Mouse (Mus musculus) mature B cell (primary cell): ENCODE data around the gene Atad5.
"Not testable (repeated sequence)": the region's sequence is repeated elsewhere in the genome, so short reads cannot be mapped to it uniquely, and the experiment has no call there.

ENCODE experiments used
- in situ Hi-C: fragments of 300-500 bp; cut with MboI; formaldehyde crosslinking; loops from 2 replicates; pipeline ENCODE4 v1.14.3; 2019

The Atad5 gene

DNA sequence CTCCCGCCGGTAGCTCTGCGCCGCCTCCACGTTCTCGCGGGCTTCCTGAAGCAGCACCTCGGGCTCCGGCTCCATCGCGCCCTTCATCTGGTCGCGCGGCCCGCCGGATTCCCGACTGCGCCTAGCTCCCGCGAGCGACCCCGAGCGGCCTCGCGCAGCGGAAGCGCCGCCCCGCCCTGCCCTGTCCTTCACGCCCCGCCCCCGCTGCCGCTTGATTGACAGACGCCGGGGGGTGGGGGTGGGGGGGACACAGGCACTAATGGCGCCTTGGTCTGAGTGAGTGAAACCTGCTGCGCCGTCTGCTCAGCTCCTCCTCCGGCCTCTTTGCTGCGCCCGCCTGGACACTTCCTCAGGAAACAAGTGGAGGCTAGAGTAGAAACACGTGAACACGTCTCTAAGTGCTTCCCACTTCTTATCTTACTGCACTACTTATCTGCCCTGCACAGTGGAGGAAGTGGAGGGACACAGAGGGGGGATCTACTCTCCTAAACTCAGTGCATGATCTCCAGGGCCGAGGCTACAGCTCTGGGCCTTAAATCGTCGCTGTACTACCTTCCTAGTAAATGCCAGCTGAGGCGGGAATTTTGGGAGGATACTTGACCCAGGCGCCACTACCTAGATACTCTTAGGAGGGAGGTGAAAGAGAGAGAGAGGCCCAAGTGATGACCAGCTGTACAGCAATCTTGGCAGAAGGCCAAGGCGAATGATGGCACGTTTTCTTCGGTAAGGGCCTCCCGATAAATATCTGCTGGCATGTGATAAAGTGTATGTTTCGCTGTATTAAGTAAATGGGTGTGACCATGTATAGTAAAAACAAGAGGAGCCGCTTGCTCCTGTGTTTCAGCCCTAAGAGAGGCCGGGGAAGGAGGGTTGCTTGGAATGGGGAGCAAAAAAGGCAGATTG is 8.1 kb upstream of the Atad5 start, which contains the start of gene Crlf3:
Gene Crlf3, minus strand, starts transcription at position 166 of the 903 bp plus-strand sequence.
- in situ Hi-C loops, result no loop called here

DNA sequence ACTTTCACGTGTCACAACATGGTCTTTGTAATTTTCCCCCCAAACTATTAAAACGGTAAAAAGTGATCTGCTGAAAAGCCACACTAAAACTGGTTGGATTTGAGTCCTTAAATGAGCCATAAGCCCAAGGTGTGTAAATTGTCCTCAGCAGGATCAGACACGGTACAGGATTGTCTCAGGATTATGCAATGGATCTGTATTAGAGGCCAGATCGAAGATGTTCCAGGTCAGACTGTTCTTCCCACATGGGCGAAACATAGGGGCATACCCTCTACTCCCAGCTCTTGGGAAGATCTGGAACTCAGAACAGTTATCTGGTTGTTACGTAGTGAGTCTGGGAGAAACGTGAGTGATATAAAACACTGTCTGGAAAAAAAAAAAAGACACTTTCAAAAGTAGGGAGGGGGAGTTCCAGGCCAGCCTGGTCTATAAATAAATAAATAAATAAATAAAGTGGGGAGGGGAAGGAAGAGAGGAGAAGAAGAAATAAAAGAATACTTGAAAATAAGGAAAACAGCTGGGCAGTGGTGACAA is 7.3 kb upstream of the Atad5 start:
- in situ Hi-C loops, result no loop called here

DNA sequence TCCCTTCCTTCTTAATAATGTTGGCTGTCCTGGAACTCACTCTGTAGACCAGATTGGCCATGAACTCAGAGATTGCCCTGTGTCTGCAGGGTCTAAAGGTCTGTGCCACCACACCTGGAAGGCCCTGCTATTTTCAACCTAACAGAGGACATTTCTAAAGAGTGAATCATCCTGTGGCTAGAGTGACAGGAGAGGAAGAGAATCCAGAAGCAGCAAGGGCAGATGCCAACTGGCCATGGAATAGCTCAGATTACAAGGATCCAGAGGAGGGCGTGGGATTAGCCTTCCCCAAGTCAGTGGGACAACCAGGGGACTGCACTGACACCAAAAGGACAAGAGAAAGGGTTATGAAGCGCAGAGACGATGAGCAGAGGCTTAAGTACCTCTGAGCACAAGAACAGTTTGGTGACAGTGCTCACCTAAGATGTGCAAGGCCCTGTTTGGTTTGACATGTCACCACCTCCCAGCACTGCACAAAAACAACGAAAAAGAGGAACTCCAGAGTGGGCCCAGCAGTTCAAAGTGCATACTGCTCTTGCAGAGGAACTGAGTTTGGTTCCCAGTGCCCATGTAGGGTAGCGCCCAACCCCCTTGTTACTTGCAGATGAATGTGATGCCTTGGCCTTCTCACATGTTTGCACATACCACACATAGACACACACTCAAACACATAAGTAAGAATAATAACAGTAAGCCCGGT is 3.7 kb upstream of the Atad5 start:
- in situ Hi-C loops, result no loop called here

DNA sequence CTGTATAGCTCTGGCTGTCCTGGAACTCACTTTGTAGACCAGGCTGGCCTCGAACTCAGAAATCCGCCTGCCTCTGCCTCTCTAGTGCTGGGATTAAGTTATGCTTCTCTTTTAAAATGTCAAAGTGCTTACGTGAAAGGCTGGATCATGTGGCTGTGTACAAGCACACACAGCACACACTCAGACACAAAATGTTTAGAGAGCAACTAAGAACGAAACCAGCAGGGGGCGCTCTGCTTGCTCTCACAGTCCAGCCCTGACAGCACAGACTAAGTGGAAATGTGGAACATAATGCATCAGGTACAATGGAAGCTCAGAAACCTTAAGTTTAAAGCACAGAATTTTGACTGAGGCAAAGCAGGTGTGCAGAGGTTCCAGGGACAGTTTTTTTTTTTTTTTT is 2.4 kb upstream of the Atad5 start:
- in situ Hi-C loops, result no loop called here

DNA sequence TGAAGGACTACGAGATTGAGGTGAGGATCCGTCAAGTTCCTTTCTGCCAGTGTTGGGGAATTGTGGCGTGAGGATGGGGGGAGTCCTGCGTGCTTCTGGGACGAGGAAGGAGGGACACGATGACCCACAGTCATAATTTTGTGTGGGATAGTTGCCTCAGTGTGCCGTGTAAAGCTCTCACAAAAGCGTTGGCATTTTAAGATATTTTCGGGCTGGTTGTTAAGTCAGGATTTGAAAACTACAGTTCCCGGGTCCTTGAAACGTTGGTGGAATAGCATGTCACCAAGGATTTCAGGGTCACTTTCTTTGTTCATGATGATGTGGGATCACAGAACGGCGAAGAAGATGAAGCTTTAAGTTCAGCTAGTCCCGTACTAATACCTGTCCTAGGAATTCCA is 616 bp downstream of the Atad5 start:
- in situ Hi-C loops, result no loop called here

DNA sequence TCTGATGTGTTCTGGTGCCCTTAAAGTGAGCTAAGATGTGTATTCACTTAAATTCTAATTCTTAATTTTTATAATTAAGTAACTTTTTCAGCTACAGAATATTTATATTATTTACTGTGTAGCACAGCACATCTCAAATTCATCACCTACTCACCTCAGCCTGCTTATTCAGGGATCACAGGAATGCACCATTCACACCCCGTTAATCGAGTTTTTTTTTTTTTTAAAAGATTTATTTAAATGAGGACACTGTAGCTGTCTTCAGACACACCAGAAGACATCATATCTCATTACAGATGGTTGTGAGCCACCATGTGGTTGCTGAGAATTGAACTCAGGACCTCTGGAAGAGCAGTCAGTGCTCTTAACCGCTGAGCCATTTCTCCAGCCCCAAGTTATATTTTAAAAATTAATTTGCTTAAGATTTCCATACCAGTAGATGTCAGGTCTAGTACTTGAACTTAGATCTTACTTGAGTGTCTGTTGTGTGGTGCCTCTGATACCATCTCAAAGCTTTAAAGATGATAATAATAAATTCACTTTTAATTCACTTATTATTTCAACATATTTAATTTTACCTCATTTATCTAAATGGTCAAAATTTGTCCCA is 1.5 kb downstream of the Atad5 start:
- in situ Hi-C loops, result no loop called here

DNA sequence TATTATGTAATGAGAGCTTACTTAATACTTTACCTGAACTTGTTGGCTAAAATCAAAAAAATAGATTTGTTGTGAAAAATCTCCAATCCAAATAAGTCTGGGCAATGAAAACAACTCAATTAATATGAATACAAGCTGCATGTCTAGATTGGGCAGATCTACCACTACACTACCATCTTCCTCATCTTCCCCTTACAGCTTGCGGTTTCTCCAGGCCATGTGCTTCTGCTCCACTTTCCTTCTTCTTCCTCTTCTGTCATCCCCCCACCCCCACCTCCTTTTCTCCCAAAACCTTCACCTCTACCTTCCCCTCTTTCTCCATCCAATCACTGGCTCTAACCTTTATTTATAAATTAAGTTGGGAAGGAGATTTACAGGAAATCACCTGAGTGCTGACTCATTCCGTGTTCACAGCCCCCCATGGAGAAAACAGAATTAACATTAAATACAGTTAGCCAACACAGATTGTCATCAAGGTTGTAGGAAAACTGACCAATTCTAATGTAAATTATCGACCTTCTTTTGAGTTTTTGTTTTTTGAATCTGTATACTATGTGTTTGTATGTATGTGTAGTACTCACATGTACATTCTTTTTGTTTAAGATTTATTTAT is 9.3 kb downstream of the Atad5 start:
- in situ Hi-C loops, result no loop called here

DNA sequence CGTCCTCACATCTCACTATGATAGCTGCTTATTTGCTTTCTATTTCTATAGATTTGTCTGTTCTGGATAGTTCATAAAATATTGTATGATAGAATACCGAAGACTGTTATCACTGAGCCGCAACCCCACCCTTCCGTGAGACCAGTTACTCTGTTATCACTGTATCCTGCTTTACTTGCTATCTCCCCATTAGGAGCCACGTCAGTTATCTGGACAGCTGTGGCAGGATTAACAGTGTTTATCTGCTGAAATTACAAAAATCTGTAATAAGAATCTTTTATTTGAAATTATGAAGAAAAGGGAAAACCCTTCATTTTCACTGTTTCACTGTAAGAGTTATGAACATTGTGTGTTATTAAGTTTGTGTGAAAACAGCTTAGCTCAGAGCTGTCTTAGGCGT is 12.1 kb downstream of the Atad5 start:
- in situ Hi-C loops, result no loop called here

DNA sequence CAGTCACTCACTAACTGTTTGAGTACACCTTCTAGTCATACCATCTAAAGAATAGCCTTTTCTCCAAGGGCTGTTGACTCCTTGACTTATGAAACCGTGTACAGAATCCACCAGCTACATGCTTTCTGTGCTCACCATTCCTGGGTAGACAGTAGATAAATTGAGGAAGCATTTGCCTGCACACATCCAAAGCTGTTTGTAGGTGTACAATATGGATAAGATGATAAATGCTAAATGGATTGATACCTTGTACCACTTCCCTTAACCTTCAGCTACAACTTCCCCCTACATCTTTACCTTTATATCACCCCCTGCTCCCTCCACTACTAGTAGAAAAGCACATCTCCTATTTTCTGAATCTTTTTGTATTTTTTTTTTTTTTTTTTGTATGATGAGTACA is 15.2 kb downstream of the Atad5 start:
- in situ Hi-C loops, result no loop called here

DNA sequence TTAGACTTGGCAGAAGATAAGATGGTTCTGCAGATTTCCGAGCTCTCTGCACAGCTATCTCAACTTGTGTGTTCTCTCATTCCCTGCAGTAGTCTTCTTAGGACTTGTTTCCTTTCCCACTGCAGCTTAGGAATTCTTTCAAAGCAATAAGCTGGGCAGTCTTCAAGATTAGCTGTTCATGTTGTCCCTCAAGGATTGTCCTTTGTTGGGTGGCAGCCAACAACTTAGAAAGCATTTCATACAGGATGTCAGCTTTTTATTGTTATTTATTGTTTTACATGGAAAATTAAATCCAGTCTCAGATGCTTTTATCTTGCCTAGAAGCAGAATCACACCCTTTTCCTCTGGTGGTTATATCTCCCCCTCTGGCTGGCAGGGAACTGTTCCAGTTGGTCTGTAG is 27.2 kb downstream of the Atad5 start:
- in situ Hi-C loops, result no loop called here

DNA sequence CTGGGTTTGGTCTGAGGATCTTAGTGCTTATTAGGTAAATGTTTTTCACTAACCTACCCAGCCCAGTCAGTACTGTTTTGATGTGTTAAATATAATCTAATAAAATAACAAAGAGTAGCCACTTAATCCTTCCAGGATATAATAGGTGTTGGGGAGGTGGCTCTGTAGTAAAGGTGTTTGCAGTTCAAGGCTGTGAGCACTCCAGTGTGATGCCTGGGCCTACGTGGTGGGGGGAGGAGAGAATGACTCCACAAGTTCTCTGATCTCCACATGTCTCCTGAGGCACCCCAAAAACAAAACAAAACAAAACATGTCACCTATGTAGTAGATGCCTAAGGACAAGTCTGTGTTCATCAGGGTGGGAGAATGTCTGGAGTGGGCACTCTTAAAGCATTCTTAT is 42.9 kb downstream of the Atad5 start:
- in situ Hi-C loops, result no loop called here

DNA sequence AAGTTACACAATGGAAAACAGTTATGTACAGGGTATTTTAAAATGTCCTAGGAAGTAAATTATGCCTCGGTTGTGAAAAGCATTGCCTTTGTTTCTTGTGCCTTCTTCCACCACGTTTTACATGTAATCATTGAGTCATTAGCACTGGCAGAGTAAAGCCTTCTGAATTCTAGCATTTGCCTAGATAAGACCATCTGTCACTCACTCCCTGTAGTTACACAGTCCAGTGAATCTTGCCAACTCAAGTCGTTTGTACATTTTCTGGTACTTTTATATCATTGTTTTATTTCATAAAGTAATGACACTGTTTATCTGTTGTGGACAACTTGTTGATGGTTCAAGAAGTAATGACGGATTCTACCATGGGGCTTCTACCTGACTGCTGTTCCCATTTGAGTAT is 45.5 kb downstream of the Atad5 start:
- in situ Hi-C loops, result no loop called here

DNA sequence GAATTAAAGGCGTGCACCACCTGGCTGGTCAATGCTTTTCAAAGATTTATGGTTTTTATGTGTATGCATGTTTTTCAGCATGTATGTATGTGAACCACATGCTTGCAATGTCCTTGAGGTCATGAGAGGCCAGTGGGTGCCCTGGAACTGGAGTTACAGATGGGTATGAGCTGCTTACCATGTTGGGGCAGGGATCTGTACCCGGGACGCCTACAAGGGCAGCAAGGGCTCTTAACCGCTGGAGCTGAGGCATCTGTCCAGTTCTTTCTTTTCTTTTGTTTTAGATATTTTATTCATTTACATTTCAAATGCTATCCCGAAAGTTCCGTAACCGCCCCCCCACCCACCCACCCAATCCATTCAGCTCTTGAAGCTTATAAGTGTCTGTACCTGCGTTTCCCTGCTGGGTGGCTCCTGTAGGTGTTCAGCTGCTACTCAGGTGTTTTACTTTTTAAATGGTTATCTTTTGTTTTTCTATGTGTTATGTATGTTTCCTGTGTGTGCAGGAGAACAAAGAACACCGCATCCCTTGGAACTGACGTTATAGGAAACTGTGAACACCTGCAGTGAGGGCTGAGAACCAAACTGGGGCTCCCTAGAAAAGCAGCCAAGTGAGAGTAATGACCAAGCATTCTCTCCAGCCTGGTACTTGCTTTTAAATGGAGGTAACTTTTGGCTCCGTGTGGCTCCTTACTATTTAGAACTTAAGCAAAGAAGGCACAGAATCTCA is 46.9 kb downstream of the Atad5 start:
- in situ Hi-C loops, result no loop called here

DNA sequence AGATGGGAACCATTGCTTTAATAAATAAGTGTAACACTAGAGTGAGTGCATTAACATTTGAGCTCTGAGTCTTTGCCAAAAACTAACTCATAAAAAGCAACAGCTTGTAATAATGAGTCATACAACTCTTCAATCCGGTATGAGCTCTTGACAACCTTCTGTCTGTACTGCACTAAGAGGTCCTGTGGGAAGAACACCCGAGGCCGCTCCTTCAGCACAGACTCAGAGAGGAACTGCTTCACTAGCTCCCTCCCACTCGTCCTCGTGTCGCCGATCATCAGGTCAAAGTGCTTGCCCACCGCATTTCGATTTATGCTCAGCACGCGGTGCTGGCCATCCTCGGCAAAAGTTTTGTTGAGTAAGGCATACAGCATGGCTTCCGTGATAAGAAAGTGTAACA is 47.6 kb downstream of the Atad5 start:
- in situ Hi-C loops, result no loop called here

DNA sequence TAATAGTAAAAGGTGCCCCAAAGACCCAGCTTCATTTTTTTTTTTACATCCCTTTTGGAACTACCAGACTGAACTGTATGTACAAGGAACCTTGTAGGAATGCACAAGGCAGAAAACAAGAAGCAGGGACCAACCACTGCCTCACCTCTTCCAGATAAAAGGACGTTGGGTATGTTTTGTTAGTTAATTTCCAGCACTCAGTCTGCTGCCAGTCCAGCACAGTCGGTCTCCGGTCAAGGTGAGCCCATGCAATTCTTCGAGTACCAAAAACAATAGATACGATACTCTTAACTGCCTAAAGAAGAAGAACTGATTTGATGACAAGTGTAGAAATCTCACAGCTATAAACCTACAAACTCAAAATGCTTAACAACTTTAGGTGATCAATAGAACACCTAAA is 48.6 kb downstream of the Atad5 start:
- in situ Hi-C loops, result no loop called here

DNA sequence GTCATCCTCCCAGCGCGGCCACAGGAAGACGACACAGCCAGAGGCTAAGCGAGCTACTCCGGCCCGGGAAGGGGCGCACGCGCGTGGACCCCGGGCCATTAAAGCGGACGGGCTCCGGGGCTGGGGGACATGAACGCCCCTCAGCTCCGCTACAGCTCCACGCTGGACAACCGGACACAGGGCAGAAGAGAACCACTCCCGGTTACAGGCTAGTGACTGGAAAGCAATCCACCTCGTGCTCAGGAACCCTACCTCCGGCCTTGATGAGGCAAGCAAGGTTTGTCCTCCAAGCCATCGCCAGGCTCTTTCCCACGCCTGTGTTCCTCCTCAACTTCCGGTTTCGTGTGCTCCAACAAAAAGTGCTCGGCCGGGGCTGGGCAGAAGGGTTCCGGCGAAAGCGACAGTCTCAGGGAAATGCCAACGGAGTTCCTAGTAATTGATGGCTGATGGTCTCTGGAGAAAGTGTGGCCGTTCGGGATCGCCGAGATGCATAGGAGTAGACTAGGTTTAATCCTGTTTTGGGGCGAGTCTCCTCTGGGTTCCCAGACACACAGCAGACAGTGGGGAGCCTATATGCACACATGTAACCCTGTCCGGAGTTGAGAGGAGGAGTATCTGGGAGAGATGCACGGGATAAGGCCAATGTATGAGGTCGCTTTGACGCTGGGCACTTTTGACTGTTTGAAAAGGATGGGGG is 52.8 kb downstream of the Atad5 start, which contains the start of gene Tefm:
Gene Tefm, minus strand, starts transcription at position 351 of the 697 bp plus-strand sequence.
- in situ Hi-C loops, result no loop called here

DNA sequence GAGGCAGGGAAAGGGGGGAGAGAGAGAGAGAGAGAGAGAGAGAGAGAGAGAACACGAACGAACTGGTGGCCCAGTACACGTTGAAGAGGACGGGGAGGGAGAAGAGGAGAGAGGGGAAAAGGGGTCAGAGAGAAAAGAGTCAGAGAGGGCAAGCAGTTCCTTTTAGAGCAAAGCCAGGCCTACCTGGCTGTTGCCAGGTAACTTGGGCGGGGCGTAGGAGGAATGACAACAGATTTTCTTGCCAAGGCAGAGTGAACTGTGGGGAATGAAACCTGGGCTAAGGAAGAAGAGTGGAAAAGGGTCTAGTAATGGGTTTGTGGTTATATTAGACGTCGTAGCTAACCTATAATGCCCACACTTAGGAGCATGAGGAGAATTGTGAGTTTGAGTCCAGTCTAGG is 53.7 kb downstream of the Atad5 start:
- in situ Hi-C loops, result no loop called here

DNA sequence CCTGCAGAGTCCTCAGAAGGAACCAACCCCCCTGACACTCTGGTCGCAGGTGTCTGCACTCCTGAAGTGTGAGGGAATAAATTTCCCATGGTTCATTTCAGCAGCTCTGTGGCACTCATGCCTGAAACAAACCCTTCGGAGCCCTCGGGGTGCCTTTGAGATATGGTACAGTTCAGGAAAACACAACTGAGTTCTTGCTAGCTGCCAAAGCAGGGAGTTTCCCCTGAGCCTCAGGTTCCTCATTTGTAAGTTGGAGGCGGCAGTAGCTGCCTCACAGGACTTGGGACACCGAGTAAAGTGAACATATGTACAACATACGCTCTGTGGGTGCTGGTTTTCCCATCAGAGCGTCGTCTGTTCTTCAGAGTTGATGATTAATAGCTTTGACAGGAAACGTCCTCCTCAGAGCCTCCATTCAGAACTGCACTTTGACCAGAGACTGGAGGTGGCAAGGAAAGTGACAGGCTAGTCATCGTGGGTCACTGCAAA is 56.6 kb downstream of the Atad5 start:
- in situ Hi-C loops, result no loop called here

DNA sequence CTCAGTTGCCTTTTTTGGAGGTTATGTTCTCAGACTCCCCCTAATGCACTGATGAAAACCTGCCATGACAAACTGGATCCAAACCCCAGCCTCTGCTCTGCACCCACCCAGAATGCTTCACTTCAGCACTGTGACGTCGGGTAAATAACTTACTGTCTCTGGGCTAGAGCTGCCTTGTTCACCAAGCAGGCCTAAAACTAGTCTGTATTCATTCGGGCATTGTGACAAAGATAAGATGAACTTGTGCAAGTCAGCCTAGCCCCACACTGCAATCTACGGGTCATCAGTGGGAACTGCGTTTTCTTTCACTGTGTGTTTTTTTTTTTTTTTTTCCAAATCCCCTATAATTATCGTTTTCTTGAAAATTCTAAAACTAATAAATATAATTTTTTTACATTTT is 58.5 kb downstream of the Atad5 start:
- in situ Hi-C loops, result no loop called here

DNA sequence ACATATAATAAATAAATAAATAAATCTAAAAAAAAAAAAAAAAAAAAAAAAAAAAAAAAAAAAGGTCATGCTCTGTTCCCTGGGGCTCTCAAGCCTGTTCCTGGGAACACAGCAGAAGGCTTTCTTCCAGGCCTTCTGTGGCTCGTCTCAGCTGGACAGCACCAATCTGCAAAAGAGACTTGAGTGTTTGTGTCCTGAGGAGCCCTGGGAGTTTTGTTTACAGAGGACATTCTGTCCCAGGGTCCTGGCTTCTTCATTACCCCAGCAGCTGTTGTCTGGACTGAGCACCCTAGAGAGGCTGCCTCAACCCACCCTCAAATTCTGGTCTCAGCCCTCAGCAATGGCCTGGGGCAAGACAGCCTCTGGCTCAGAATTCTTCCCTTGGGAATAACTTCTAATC is 59.1 kb downstream of the Atad5 start:
- in situ Hi-C loops, result no loop called here

DNA sequence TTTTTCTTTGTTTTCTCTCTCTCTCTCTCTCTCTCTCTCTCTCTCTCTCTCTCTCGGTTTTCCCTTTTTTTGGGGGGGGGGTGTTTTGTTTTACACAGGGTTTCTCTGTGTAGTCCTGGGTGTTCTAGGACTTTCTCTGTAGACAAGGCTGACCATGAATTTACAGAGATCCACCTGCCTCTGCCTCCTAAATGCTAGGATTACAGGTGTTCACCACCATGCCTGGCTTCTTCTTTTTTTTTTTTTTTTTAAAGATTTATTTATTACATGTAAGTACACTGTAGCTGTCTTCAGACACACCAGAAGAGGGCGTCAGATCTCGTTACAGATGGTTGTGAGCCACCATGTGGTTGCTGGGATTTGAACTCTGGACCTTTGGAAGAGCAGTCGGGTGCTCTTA is 59.8 kb downstream of the Atad5 start:
- in situ Hi-C loops, result not testable (repeated sequence)
